Mouse (Mus musculus) c-Kit-positive CD71-positive TER-119-negative erythroid progenitor cells, embryonic 14.5 days (primary cell): ENCODE results near the gene Mrps10.
"Not testable (repeated sequence)": the region's sequence is repeated elsewhere in the genome, so short reads cannot be mapped to it uniquely, and the experiment has no call there.

Source experiments
- DNase-seq: peaks from one replicate; pipeline ENCODE4 v3.0.0-alpha.2; 2013; ENCODE audit warnings: low read depth

Mrps10 gene

DNA sequence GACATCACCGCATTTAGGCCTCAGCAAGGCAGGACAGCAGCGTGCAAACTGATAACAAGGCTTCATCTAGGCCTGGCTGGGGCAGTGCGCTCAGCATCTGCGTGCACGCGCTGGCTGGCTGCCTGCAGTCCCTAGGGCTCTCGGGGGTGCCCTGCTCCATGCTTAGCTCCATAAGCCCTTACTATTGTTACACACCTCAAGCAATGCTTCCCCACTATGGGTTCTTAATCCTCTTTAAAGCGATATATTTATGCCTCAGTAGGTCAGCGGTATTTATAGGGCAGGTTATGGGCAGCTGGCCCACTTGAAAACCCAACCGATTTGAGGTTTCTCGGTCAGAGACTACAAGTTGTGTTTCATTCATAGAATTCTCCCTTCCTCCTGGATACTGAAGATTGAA, 13.2 kb downstream of the Mrps10 start:
- DNase-seq: no peak

DNA sequence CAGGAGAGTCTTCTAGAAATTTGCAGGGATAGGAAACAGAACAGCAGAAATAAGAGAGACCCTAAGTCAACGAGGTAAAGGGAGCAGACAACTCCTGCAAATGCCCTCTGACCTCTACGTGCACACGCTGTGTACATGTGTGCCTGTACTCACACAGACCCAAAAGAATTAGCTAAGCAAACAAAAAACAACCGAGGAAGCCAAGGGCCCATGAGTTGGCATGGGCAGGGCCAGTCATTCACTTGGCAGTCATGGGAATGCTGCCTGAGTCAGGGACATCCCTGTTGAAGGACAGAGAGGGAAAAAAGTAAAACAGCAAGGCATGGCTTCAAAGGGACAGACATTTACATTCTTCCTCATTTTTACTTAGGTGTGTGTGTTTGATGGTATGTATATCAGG, 14.6 kb downstream of the Mrps10 start:
- DNase-seq: no peak

DNA sequence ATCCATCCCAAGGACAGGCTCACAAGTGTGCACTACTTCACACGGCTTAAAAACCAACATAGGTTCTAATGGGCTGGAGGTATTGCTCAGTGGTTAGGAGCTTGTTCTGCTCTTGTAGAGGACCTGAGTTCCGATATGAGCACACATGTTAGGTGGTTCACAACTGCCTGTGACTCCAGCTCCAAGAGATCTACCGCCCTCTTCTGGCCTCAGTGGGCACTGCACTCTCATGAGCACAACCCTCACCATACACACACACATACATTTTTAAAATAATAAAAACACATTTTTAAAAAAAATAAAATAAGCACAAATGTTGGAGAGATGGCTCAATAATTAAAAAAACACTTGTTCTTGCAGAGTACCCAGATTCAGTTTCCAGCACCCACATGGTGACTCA, 15.4 kb downstream of the Mrps10 start:
- no peak for DNase-seq

DNA sequence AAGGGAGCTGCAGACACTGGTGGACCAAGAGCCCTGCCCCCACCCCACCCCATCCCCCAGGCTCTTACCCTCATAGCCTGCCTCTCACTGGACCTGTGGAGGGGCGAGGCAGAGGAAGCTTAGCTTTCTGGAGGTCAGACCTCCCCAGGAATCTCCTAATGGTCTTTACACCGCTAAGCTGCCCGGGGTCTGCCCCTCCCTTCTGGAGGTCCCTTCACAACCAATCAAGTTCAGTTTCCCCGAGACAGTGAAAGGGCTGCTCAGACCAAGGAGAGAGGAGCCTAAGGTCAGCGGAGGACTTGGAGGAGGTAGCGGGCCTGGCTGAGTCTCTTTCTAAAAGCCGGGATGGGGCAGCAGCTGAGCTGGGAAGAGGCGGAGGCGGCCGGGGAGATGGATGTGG, 16.5 kb downstream of the Mrps10 start, which contains the start of gene Guca1b:
Gene Guca1b (plus strand): TSS at position 249 of the 400 bp plus-strand sequence.
- DNase-seq: no peak

DNA sequence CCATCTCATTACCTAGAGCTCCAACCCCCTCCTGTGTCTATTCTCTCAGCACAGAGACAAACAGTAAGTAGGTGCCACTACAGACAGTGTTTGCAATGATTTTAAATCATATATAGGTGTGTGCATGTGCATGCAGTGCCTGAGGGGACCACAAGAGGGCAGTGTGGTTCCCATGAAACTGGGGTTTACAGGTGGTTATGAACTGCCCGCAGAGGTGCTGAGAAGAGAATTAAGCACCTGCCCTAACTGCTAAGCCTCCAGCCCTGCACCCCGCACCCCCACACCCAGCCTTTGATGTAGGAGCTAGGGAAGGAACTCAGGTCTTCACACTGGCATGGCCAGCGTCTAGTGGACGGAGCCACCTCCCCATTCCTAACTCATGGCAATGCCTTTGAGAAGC, 18.0 kb downstream of the Mrps10 start:
- peak; percentile 27 for DNase-seq

- no peak for DNase-seq
Observed at GRCm38 (mm10) chr17:47394223-47394869, 25.7 kb downstream of the Mrps10 start.

DNA sequence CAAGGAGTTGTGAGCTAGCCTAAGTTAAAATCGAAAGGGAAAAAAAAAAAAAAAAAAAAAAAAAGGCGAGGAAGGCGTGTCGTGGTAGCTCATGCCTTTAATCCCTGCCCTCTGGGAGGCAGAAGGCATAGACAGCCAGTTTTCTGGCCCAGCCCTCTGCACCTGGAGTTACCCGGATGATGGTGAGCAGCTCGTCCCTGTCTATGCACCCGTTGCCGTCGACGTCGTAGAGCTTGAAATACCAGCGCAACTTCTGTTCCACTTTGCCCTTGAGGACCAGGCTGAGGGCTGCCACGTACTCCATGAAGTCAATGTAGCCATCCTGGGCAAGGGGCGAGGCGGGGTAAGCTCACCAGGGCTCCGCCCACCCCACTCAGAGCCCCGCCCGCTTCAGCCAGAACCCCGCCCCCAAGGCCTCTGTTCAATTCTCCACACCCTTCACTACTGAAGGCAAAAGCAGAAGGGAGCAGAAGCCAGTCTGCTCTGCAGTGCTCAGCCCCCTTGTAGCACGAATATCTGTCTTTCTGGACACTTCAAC, 26.8 kb downstream of the Mrps10 start:
- DNase-seq: peak; percentile 50

GRCm38 (mm10) chr17:47399091-47399490, 30.4 kb downstream of the Mrps10 start:
- no peak for DNase-seq

GRCm38 (mm10) chr17:47400451-47400850, 31.8 kb downstream of the Mrps10 start, which contains the start of gene Guca1a:
Guca1a (minus strand) TSS chr17:47400584.
- no peak for DNase-seq

GRCm38 (mm10) chr17:47407717-47408557, 39.2 kb downstream of the Mrps10 start:
- no peak for DNase-seq

DNA sequence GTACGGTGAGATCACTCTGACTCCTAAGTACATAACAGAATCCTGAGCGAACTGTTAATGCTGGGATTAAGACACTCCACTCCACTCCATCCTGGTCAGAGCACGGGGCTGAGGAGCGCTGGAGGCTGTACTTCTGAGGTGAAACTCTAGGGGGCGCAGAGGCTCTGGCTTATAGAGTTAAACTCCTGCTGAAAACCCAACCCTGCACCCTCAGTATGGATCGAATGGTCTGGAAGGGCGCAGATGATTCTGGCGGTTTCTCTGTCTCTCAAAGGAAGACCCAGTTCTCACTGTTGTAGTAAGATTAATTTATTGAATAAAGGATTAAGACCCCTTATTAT, 39.8 kb downstream of the Mrps10 start:
- DNase-seq: no peak

DNA sequence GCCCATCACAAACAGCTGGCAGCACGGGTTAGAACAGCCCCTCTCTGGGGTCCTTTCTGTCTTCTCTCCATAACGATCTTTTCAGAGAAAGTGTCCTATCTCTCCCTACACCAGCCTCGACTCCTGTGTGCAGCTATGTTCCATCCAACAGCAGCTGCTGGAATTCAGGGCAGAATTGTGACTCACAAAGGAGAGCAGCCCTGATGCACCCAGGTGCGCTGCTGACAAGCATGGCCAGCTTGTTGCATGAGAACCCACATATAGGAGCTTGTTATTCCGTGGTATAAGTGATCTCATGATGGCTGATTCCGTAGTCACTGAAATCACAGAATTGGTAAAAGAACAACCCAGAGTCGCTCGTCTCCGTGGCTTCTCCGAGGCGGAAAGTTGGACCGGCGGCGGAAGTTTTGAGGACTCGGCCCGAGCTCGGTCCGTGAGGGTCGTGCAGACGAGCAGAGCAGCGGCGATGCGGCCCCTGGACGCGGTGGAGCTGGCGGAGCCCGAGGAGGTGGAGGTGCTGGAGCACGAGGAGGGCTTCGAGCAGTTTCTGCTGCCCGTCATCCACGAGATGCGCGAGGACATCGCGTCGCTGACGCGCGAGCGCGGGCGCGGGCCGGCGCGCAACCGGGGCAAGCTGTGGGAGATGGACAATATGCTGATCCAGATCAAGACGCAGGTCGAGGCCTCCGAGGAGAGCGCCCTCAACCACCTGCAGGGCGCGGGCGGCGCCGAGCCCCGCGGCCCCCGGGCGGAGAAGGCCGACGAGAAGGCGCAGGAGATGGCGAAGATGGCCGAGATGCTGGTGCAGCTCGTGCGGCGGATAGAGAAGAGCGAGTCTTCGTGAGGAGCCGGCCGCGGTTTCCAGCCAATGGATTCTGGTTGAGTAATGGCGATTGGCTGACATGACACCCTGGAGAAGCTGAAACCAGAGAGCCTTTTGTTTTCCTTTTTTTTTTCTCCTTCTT, 41.5 kb downstream of the Mrps10 start:
- not testable (repeated sequence) for DNase-seq

DNA sequence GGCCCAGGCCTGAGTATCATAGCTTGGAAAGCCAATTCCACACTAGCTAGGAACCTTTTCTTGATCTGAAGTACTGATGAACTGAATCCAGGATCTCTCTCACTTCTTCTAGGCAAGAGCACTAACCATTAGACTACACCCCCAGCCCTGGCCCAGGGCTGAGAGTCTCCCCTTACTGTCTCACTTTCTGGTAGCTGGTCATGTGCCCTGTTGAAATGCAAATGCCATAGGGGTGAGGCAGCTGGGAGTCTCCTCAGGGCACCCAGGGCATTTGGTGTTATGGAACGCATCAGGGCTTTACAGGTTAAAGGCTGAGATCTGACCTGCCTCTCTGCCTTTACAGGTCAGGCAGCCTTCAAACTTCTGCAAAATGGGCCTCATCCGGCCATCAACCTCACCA, 51.5 kb downstream of the Mrps10 start:
- no peak for DNase-seq

GRCm38 (mm10) chr17:47421566-47421965, 52.9 kb downstream of the Mrps10 start:
- no peak for DNase-seq

DNA sequence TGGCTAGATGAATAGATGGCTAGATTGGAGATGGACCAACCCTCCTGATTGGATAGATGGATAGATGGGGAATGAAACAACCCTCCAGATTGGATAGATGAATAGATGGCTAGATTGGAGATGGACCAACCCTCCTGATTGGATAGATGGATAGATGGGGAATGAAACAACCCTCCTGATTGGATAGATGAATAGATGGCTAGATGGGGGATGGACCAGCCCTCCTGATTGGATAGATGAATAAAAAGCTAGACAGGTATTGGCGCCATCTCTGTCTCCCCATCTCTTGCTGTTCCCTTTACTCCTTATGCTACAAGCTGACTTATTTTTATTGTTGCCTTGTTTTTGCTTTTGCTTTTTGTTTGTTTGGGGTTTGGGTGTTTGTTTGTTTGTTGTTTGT, 53.9 kb downstream of the Mrps10 start:
- not testable (repeated sequence) for DNase-seq

- DNase-seq: no peak
Observed at GRCm38 (mm10) chr17:47424186-47424585, 55.5 kb downstream of the Mrps10 start.

- DNase-seq: no peak
Observed at GRCm38 (mm10) chr17:47427316-47427715, 58.6 kb downstream of the Mrps10 start.

- DNase-seq: no peak
Observed at GRCm38 (mm10) chr17:47428831-47429304, 60.2 kb downstream of the Mrps10 start.

DNA sequence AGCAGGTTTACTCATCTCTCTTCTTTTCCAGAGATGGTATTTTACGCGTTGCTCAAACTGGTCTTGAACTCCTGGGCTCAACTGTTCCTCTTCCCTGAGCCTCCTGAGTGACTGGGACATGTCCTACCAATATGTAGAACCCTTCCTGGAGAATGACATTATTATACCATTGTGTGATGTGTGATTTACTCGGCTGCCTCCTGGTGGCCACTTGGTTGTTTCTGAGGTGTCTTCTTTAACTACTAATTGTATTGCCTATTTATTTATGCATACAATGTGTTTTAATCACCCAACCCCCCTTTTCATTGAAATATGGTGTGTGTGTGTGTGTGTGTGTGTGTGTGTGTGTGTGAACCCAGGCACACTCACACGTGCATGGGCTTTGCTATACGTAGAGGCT, 62.1 kb downstream of the Mrps10 start:
- no peak for DNase-seq
